Mouse (Mus musculus): ENCODE measurements at regions not wholly inside any gene's neighbourhood (a gene's known extent, or its start where the extent isn't known, plus 50 kb on each side); places are given as distances from the start of the nearest gene placed in this dataset.

- TF ChIP-seq CHD2 (IDR thresholded peaks at IDR 0.05; ENCODE audit: low read depth, low read length): no peak
- no peak for TF ChIP-seq MAFK (IDR thresholded peaks at IDR 0.05; ENCODE audit: insufficient read depth, low read depth, low read length)
These were observed 174.5 kb upstream of the Tut7 start for GRCm38 (mm10) chr13:59997431-59997830.
